Mouse (Mus musculus) cerebellum, adult 2 months (tissue): Measurements from ENCODE around the gene Gm29427.

Source experiments
- CTCF ChIP-seq: fragments of 200-500 bp; IDR thresholded peaks from 2 replicates; pipeline ENCODE4 v1.5.1; 2011; ENCODE audit warnings: low read depth, mild to moderate bottlenecking, control low read depth, low read length, moderate library complexity, borderline replicate concordance; ENCODE audit not compliant: insufficient read depth
- POLR2A ChIP-seq: fragments of 200-500 bp; IDR thresholded peaks from 2 replicates; pipeline ENCODE4 v1.6.1; 2011; ENCODE audit warnings: low read length, control low read depth, borderline replicate concordance; ENCODE audit not compliant: insufficient read depth

- TF ChIP-seq CTCF (no peak), POLR2A (no peak)
These were observed 54.1 kb downstream of the Gm29427 start, which contains the start of gene C4bp for GRCm38 (mm10) chr1:130661454-130661853.
